Mouse (Mus musculus): ENCODE data around the gene Crabp2. TPM values are rescaled to one million over a fixed set of nuclear protein-coding genes. Genes with fewer than 3 reads are reported as not detected.

Crabp2 gene
- polyA plus RNA-seq, 1 experiment from 2014 or later: 836 TPM

DNA sequence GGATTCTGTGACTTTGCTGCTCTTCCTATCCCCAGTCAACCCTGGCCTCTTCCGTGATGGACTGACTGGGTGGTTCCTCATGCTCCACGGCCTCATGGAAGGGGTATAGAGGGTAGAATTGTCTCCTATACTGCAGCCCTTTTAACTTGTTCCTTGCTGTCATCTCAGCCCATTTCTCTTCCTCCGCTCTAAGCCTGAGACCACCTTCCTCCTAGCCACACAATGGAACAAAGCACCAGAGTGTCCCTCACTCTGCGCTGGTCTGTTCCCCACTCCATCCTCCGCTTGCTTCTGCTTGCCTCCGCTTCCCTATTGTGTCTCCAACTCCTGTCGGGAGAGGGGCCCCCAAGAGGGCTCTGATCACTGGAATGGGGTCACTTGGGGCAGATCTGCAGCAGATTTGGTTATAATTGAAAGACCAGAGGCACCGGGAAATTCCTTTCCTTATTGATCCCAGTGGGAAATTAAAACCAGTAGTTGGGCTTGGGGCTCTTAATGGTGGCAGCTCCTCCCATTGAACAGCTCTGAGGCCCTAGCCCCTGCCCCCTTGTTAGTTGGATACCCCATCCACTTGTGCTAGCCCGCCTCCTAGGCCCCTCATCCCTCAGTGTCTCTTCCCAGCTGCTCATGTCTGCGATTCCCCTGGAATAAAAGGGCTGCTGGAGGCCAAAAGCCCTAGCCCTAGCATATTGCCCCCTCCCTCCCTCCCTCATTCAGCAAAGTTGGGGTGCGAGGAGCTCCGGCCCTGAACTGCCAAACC is 2.5 kb upstream of the Crabp2 start:
- H3K4me2 ChIP-seq (ENCODE audit: low read depth, severe bottlenecking): peak overlapping the region; percentile 70
- H3K9ac ChIP-seq (ENCODE audit: low read length): peak overlapping the region; percentile 54
- peaks cover 41% of the 10 kb centered on the region for H3K4me1 ChIP-seq (ENCODE audit: control insufficient read depth, insufficient read depth, low read length)
- H3K27me3 ChIP-seq (ENCODE audit: control insufficient read depth, insufficient read depth, low read length): no peaks in the 10 kb centered on the region
- DNase-seq (ENCODE audit: low spot score) (peak; percentile 74), ATAC-seq (ENCODE audit: insufficient number of reproducible peaks, low FRiP score, low TSS enrichment, low read depth) (no peak)
- peak overlapping the region; percentile 98 for H3K27ac ChIP-seq (replicated peaks; ENCODE audit: low read depth, low read length)
- H3K4me3 ChIP-seq (ENCODE audit: low read depth, low read length): 0 out of 2 replicates have a peak overlapping the region, but pooled peaks have one; percentile 5
- 5% methylated on average over 12 of the region's 12 CpGs for WGBS
- peaks cover 11% of the 10 kb centered on the region for H3K36me3 ChIP-seq (ENCODE audit: control insufficient read depth, insufficient read depth, low read length)
- H3K9me3 ChIP-seq (ENCODE audit: control insufficient read depth, low read length): no peaks in the 10 kb centered on the region

DNA sequence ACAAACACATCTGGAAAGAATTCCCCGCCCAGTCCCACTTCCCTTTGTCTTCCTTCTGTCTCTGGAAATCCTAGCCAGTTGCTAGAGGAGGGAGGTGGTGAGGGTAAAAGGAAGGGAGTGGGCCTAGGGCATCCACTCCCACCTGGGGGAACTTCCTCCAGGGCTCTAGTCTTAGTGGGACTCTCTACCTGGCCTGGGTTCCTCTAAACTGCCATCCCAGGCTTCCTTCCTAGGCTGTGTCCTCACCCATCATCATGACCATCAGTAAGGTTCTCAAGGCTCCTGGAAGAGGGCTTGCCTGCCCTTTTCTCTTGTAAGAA is 2.0 kb upstream of the Crabp2 start:
- WGBS: 10% methylated on average over 1 of the region's 1 CpGs
- peak overlapping the region; percentile 70 for H3K4me2 ChIP-seq (ENCODE audit: low read depth, severe bottlenecking)

DNA sequence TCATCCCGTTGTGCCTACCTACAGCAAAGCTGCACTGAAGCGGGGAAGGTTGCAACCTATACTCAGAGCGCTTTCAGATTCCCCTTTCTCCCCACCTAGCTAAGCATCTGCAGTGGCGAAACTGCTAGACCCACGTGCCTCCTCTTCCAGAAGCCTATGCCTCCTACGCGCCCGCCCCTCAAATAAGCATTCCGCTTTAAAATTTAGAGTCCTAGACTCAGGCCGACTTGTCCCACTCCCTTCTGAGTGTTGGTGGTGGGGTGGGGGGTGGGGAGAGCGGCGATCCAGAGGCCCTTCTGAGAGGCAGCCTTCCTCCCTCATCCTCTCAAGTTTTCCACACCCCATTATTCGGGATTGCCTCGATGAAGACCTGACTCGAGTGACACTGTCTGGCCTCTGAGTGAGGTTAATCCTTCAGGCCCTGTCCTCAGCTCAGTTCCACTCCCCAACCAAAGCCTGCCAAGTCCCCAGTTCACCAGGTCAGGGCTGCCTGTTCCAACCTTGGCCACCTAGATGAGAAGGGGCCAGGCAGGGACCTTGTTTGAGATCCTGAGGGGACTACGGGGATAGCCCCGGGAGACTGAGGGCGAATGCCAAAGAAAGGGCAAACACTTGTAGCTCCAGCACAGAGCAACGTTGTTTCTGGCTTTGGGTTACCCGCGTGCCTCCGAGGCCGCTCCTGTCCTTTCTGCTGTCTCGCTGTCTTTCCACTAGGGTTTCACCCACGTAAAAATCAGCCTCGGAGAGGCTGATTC is 1.2 kb upstream of the Crabp2 start:
- H3K27me3 ChIP-seq (ENCODE audit: control insufficient read depth, insufficient read depth, low read length): no peaks in the 10 kb centered on the region
- H3K9ac ChIP-seq (ENCODE audit: low read length): peak overlapping the region; percentile 77
- H3K4me2 ChIP-seq (ENCODE audit: low read depth, severe bottlenecking): peak overlapping the region; percentile 70
- under 1% methylated on average over 24 of the region's 26 CpGs for WGBS
- H3K4me3 ChIP-seq (ENCODE audit: low read depth, low read length): peak overlapping the region; percentile 73
- ATAC-seq (ENCODE audit: insufficient number of reproducible peaks, low FRiP score, low TSS enrichment, low read depth) (0 out of 2 replicates have a peak, but pooled peaks have one; percentile 3), DNase-seq (ENCODE audit: low spot score) (peak; percentile 73)
- H3K9me3 ChIP-seq (ENCODE audit: control insufficient read depth, low read length): no peaks in the 10 kb centered on the region
- peak overlapping the region; percentile 98 for H3K27ac ChIP-seq (replicated peaks; ENCODE audit: low read depth, low read length)
- peaks cover 4% of the 10 kb centered on the region; the same call in 1 of the 2 replicates for H3K36me3 ChIP-seq (ENCODE audit: control insufficient read depth, insufficient read depth, low read length)
- H3K4me1 ChIP-seq (ENCODE audit: control insufficient read depth, insufficient read depth, low read length): peaks cover 53% of the 10 kb centered on the region

More for the DNA sequence above, 2.0 kb upstream of the Crabp2 start:
- no peak for ATAC-seq (ENCODE audit: insufficient number of reproducible peaks, low FRiP score, low TSS enrichment, low read depth)
- no peak for DNase-seq (ENCODE audit: low spot score)
- Histone ChIP-seq H3K4me1 (ENCODE audit: control insufficient read depth, insufficient read depth, low read length) (peaks cover 46% of the 10 kb centered on the region), H3K9me3 (ENCODE audit: control insufficient read depth, low read length) (no peaks in the 10 kb centered on the region), H3K4me3 (ENCODE audit: low read depth, low read length) (0 out of 2 replicates have a peak overlapping the region, but pooled peaks have one; percentile 5), H3K9ac (ENCODE audit: low read length) (peak overlapping the region; percentile 54), H3K27ac (replicated peaks; ENCODE audit: low read depth, low read length) (peak overlapping the region; percentile 98), H3K27me3 (ENCODE audit: control insufficient read depth, insufficient read depth, low read length) (no peaks in the 10 kb centered on the region), H3K36me3 (ENCODE audit: control insufficient read depth, insufficient read depth, low read length) (peaks cover 8% of the 10 kb centered on the region)

DNA sequence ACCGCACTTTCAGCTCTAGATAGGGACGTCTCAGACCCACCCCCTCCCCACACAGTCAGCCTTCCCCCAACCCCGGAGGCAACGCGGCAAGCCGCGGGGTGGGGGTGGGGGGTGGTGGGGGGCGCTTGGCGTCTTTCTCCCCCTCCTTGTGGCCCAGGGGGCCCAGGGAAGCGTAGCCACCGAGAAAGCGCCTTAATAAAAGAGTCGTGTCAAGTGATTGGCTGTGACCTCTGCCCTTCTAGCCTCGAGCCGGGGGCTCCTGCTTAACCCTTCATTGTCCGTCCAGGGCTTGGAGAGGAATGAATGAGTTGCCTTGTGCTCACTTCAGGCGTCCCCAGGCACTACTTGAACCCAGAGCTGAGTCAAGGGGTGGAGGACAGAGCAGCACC is 661 bp upstream of the Crabp2 start:
- peaks cover 57% of the 10 kb centered on the region for H3K4me1 ChIP-seq (ENCODE audit: control insufficient read depth, insufficient read depth, low read length)
- H3K27me3 ChIP-seq (ENCODE audit: control insufficient read depth, insufficient read depth, low read length): no peaks in the 10 kb centered on the region
- ATAC-seq (ENCODE audit: insufficient number of reproducible peaks, low FRiP score, low TSS enrichment, low read depth): peak; percentile 37; the same call in 1 of the 2 replicates
- H3K4me3 ChIP-seq (ENCODE audit: low read depth, low read length): peak overlapping the region; percentile 73
- DNase-seq (ENCODE audit: low spot score): peak; percentile 86
- peak overlapping the region; percentile 70 for H3K4me2 ChIP-seq (ENCODE audit: low read depth, severe bottlenecking)
- no peaks in the 10 kb centered on the region; the same call in 1 of the 2 replicates for H3K36me3 ChIP-seq (ENCODE audit: control insufficient read depth, insufficient read depth, low read length)
- no peaks in the 10 kb centered on the region for H3K9me3 ChIP-seq (ENCODE audit: control insufficient read depth, low read length)
- peak overlapping the region; percentile 77 for H3K9ac ChIP-seq (ENCODE audit: low read length)
- WGBS: under 1% methylated on average over 17 of the region's 17 CpGs
- peak overlapping the region; percentile 98 for H3K27ac ChIP-seq (replicated peaks; ENCODE audit: low read depth, low read length)

DNA sequence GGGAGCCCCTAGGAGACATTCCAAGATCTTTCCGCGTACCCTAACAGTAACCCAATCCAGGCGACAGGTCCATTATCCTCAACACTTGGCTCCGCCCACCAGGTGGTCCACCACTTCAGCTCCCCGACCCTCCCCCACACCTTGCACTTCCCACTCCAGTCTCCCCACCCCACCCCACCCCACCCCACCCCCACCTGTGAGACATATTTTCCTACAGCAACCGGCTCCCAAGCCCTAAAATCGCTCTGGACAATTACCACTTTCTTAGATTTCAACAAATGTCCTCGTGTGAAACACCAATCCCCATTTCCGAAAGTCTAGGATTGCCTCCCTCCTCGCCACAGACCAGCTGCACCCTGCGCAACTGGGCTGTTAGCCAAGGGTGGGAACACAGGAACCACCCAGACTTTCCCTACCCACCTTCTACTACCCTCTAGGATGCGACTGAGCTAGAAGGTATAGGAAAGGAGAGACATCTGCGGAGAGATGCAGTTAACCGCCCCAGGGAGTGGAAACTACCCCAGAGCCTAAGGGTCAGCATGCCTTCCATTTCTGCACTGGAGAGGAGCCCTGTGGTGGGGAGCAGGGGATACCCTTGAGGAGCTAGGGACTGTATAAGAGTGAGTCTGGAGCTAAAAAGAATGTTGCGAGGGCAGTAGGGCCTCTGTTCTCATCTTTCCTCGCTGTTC is 944 bp downstream of the Crabp2 start:
- Histone ChIP-seq H3K4me2 (ENCODE audit: low read depth, severe bottlenecking) (peak overlapping the region; percentile 70), H3K36me3 (ENCODE audit: control insufficient read depth, insufficient read depth, low read length) (peaks cover 5% of the 10 kb centered on the region; the same call in 1 of the 2 replicates), H3K9me3 (ENCODE audit: control insufficient read depth, low read length) (no peaks in the 10 kb centered on the region), H3K27ac (replicated peaks; ENCODE audit: low read depth, low read length) (peak overlapping the region; percentile 98), H3K4me1 (ENCODE audit: control insufficient read depth, insufficient read depth, low read length) (peaks cover 51% of the 10 kb centered on the region), H3K9ac (ENCODE audit: low read length) (peak overlapping the region; percentile 77), H3K27me3 (ENCODE audit: control insufficient read depth, insufficient read depth, low read length) (no peaks in the 10 kb centered on the region), H3K4me3 (ENCODE audit: low read depth, low read length) (peak overlapping the region; percentile 73)
- ATAC-seq (ENCODE audit: insufficient number of reproducible peaks, low FRiP score, low TSS enrichment, low read depth) (peak; percentile 28; the same call in 1 of the 2 replicates), DNase-seq (ENCODE audit: low spot score) (peak; percentile 40)
- WGBS: under 1% methylated on average over 16 of the region's 16 CpGs

DNA sequence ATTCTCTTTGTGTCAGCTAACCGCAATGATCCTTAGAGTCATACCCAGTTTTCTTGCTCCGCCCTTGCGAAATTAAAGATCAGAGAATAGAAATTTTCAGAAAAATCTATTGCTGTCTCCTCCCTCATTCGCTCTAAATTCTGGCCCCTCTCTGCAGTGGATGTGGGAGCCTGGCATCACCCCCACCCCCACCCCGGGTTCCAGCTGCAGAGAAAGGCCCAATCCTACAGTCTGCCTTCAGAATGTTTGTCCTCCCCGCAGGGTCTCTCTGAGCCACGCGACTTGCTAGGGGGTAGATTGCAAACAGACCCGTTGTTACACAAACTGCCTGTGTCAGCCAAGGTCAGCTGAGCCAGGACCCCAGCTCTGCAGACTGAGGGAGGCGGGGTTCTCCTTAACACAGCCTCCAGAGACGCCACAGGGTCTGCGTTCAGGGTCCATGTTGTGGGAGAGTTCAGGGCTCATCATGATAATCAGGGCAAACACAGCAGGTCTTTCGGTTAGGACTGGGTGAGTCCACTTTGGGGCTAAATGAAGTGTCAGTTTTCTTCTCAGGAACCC is 1.6 kb downstream of the Crabp2 start:
- Histone ChIP-seq H3K9ac (ENCODE audit: low read length) (peak overlapping the region; percentile 77), H3K36me3 (ENCODE audit: control insufficient read depth, insufficient read depth, low read length) (0 out of 2 replicates have a peak, but pooled peaks cover 5% of the 10 kb centered on the region), H3K9me3 (ENCODE audit: control insufficient read depth, low read length) (no peaks in the 10 kb centered on the region), H3K4me2 (ENCODE audit: low read depth, severe bottlenecking) (peak overlapping the region; percentile 70), H3K27ac (replicated peaks; ENCODE audit: low read depth, low read length) (peak overlapping the region; percentile 58; the same call in 1 of the 2 replicates), H3K4me3 (ENCODE audit: low read depth, low read length) (peak overlapping the region; percentile 73), H3K27me3 (ENCODE audit: control insufficient read depth, insufficient read depth, low read length) (no peaks in the 10 kb centered on the region), H3K4me1 (ENCODE audit: control insufficient read depth, insufficient read depth, low read length) (peaks cover 45% of the 10 kb centered on the region)
- DNase-seq (ENCODE audit: low spot score): peak; percentile 67
- ATAC-seq (ENCODE audit: insufficient number of reproducible peaks, low FRiP score, low TSS enrichment, low read depth): no peak
- 2% methylated on average over 13 of the region's 13 CpGs for WGBS

DNA sequence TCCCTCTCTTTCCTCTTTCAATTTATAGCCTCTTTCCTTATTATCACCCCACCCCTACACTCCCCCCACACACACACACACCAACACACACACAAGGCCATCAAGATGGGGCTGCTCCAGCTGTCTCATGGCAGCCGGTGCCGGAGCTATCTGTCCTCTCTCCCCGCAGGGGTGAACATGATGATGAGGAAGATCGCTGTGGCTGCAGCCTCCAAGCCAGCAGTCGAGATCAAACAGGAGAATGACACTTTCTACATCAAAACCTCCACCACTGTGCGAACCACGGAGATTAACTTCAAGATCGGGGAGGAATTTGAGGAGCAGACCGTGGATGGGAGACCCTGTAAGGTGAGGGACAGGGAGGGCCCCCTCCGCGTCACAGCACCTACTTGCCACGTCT is 3.5 kb downstream of the Crabp2 start:
- no peak for ATAC-seq (ENCODE audit: insufficient number of reproducible peaks, low FRiP score, low TSS enrichment, low read depth)
- H3K27me3 ChIP-seq (ENCODE audit: control insufficient read depth, insufficient read depth, low read length): no peaks in the 10 kb centered on the region

More for the DNA sequence above, 3.5 kb downstream of the Crabp2 start:
- WGBS: 17% methylated on average over 12 of the region's 12 CpGs
- Histone ChIP-seq H3K36me3 (ENCODE audit: control insufficient read depth, insufficient read depth, low read length) (0 out of 2 replicates have a peak, but pooled peaks cover 5% of the 10 kb centered on the region), H3K9me3 (ENCODE audit: control insufficient read depth, low read length) (no peaks in the 10 kb centered on the region; the same call in 1 of the 2 replicates), H3K27ac (replicated peaks; ENCODE audit: low read depth, low read length) (peak overlapping the region; percentile 45; the same call in 1 of the 2 replicates), H3K4me1 (ENCODE audit: control insufficient read depth, insufficient read depth, low read length) (peaks cover 26% of the 10 kb centered on the region), H3K9ac (ENCODE audit: low read length) (peak overlapping the region; percentile 32; the same call in 1 of the 2 replicates), H3K4me3 (ENCODE audit: low read depth, low read length) (peak overlapping the region; percentile 18), H3K4me2 (ENCODE audit: low read depth, severe bottlenecking) (peak overlapping the region; percentile 70)
- no peak for DNase-seq (ENCODE audit: low spot score)
